ENCODE assay signal across 7 mouse cellular contexts in the genomic region with DNA sequence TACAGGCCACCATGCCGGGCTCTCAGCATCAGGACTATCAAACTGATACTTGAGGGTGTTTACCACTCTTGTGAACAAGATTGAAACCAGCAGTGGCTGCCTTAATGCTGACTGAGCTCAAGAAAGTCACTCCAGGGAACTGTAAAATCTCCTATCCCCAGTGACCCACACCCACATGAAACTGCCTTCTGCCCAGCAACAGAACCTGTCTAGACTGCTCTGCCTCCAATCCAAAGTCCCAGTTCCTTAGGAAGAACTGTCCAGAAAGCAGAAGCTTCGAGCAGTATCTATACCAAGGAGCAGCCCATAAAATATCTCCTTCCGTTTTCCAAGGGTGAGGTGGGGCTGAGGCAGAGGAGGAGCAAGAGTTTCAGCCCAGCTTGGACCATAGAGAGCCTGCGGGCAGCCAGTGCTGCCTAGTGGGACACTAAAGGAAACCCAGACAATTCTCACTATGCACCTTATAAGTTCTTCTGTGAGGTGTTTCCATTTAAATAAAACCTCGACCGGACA. TPM values are rescaled to one million over a fixed set of nuclear protein-coding genes. Genes with fewer than 3 reads are reported as not detected.
DNase-seq lines count a peak whose midpoint lies in the region; ATAC-seq lines count a peak whose summit lies in the region.
"Not testable (repeated sequence)": the region's sequence is repeated elsewhere in the genome, so short reads cannot be mapped to it uniquely, and the experiment has no call there.

No protein-coding gene starts in this region.

- H3K9ac ChIP-seq in heart, embryonic 13.5 days, result peak overlapping the region; percentile 92
- peak overlapping the region; percentile 62 for H3K9ac ChIP-seq in limb, embryonic 15.5 days

- peaks cover 35% of the 10 kb centered on the region for H3K36me3 ChIP-seq in heart, embryonic 13.5 days
- H3K36me3 ChIP-seq in limb, embryonic 15.5 days, result peaks cover 24% of the 10 kb centered on the region

- peak overlapping the region; percentile 81 for H3K4me3 ChIP-seq in heart, embryonic 13.5 days
- H3K4me3 ChIP-seq in limb, embryonic 15.5 days, result peak overlapping the region; percentile 63

- not testable (repeated sequence) for H3K9me3 ChIP-seq in heart, embryonic 13.5 days; limb, embryonic 15.5 days

- H3K4me2 ChIP-seq in heart, embryonic 13.5 days, result peak overlapping the region; percentile 74
- H3K4me2 ChIP-seq in limb, embryonic 15.5 days, result peak overlapping the region; percentile 62

- ATAC-seq in erythroid progenitor cell, adult 5-6 weeks (replicated peaks; ENCODE audit: low FRiP score, poor library complexity, severe bottlenecking), result peak; percentile 64; the same call in 1 of the 2 replicates
- ATAC-seq in heart, embryonic 13.5 days (ENCODE audit: extremely low read depth, insufficient number of reproducible peaks, low FRiP score, low TSS enrichment), result peak; percentile 52; the same call in 1 of the 2 replicates
- ATAC-seq in limb, embryonic 15.5 days (ENCODE audit: insufficient number of reproducible peaks, low FRiP score, low TSS enrichment, low read depth), result peak; percentile 74; the same call in 1 of the 2 replicates
- peak; percentile 64 for ATAC-seq in megakaryocyte progenitor cell, adult 5-6 weeks (replicated peaks; ENCODE audit: poor library complexity)

- not testable (repeated sequence) for H3K27me3 ChIP-seq in heart, embryonic 13.5 days (replicated peaks); limb, embryonic 15.5 days

- H3K27ac ChIP-seq in heart, embryonic 13.5 days (replicated peaks), result peak overlapping the region; percentile 81
- H3K27ac ChIP-seq in limb, embryonic 15.5 days, result peak overlapping the region; percentile 84

- DNase-seq in adrenal gland, postnatal 10 days, result peak; percentile 44
- DNase-seq in kidney, adult 11 months, result peak; percentile 56
- DNase-seq in retina, embryonic 14.5 days (ENCODE audit: low spot score), result peak; percentile 23

- peaks cover 58% of the 10 kb centered on the region for H3K4me1 ChIP-seq in heart, embryonic 13.5 days
- H3K4me1 ChIP-seq in limb, embryonic 15.5 days, result not testable (repeated sequence)

- WGBS in heart, embryonic 13.5 days, result 7% methylated on average over 6 of the region's 6 CpGs
- WGBS in limb, embryonic 15.5 days, result 4% methylated on average over 6 of the region's 6 CpGs

RNA-seq across cellular contexts. Expression of gene Plin2, which starts 0.6 kb away (rescaled TPM):
- total RNA-seq in adrenal gland, postnatal 10 days (2021), result 100 to 1,000 TPM; 298 to 336 TPM
- total RNA-seq in erythroid progenitor cell, adult 5-6 weeks (2015; ENCODE audit: low replicate concordance), result 16.3 and 24.1 TPM in 2 replicates
- total RNA-seq in erythroid progenitor cell, adult 5-6 weeks (2017; ENCODE audit: low replicate concordance), result 18.5 and 30.5 TPM in 2 replicates
- polyA plus RNA-seq in heart, embryonic 13.5 days (2015; fragmentation: Nextera tagmentation; extraction: Ambion mirVana), result 66.8 and 68.5 TPM in 2 replicates
- 75.0 and 76.2 TPM in 2 replicates for polyA plus RNA-seq in limb, embryonic 15.5 days (2015; fragmentation: Nextera tagmentation; extraction: Ambion mirVana)
- 40.5 and 58.5 TPM in 2 replicates for total RNA-seq in megakaryocyte progenitor cell, adult 5-6 weeks (2015)
- 75.9 and 78.3 TPM in 2 replicates for total RNA-seq in megakaryocyte progenitor cell, adult 5-6 weeks (2017)

RNA-seq across cellular contexts. Expression of gene Haus6, which starts 57.4 kb away (rescaled TPM):
- 10 to 100 TPM in 1 of 2 experiments, 1 to 10 TPM in 1; 9.2 to 14.5 TPM for total RNA-seq in adrenal gland, postnatal 10 days (2021)
- total RNA-seq in erythroid progenitor cell, adult 5-6 weeks (2015; ENCODE audit: low replicate concordance), result 11.5 and 19.3 TPM in 2 replicates
- 16.9 and 27.2 TPM in 2 replicates for total RNA-seq in erythroid progenitor cell, adult 5-6 weeks (2017; ENCODE audit: low replicate concordance)
- polyA plus RNA-seq in heart, embryonic 13.5 days (2015; fragmentation: Nextera tagmentation; extraction: Ambion mirVana), result 9.1 and 10.3 TPM in 2 replicates
- polyA plus RNA-seq in limb, embryonic 15.5 days (2015; fragmentation: Nextera tagmentation; extraction: Ambion mirVana), result 13.5 and 14.8 TPM in 2 replicates
- total RNA-seq in megakaryocyte progenitor cell, adult 5-6 weeks (2015), result 22.6 and 26.3 TPM in 2 replicates
- 28.4 and 35.1 TPM in 2 replicates for total RNA-seq in megakaryocyte progenitor cell, adult 5-6 weeks (2017)

Comparison
In these comparisons a context has a peak if more than half of its experiments do, and no peak if none do; other contexts are left out.
1. Peak in every context shown above with its lines: DNase-seq, ATAC-seq, H3K4me3 ChIP-seq and H3K27ac ChIP-seq.